Comparison of ENCODE assay signal across 15 mouse cellular contexts in the genomic region with DNA sequence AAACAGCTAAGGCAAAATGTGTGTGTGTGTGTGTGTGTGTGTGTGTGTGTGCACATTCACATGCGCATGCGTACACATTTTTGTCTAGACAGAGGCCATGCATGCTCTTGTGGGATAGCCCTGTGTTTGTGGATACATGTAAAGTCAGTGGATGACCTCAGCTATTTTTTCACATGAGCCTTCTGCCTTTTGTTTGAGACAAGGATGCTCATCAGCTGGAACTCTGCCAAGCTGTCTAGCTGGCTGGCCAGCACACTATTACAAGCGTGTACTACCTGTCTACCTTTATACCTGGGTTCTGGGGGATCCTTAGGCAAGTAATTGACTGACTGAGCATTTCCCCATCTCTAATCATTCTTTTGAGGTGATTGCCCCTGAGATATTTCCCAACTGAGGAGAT.
A peak's percentile ranks its signal among the peaks of the same experiment; 100 is the strongest.
DNase-seq lines count a peak whose midpoint lies in the region; ATAC-seq and TF ChIP-seq lines count a peak whose summit lies in the region.
"Had no signal": no experiment of that assay in that cellular context is flagged by ENCODE, and none has a peak within 500 bp of the region (broad histone marks: within the 10 kb centered on the region; RNA-seq: fewer than 3 reads in every experiment).

No protein-coding gene starts in this region.

- no peaks in the 10 kb centered on the region for H3K9me3 ChIP-seq in hindbrain, postnatal 0 days (ENCODE audit: low read length)
- H3K9me3 ChIP-seq in hindbrain, embryonic 12.5 days (replicated peaks), result no peaks in the 10 kb centered on the region
- no peaks in the 10 kb centered on the region for H3K9me3 ChIP-seq in midbrain, embryonic 11.5 days (ENCODE audit: control insufficient read depth, low read length)
- H3K9me3 ChIP-seq in midbrain, embryonic 16.5 days (replicated peaks; ENCODE audit: control insufficient read depth, low read length, poor library complexity, severe bottlenecking), result no peaks in the 10 kb centered on the region
- H3K9me3 ChIP-seq: embryonic facial prominence, embryonic 10.5 days; embryonic facial prominence, embryonic 12.5 days; forebrain, embryonic 13.5 days; forebrain, embryonic 15.5 days had no signal

- DNase-seq in cerebellum, adult 9-10 months, result peak; percentile 61
- no peak for DNase-seq in cerebellum, adult 11-12 months
- DNase-seq in hindbrain, postnatal 0 days (ENCODE audit: low spot score), result peak; percentile 29
- peak; percentile 54 for DNase-seq in midbrain, embryonic 11.5 days (ENCODE audit: low spot score, missing footprints)
- no peak for DNase-seq in heart, adult 8-10 months (ENCODE audit: low spot score)
- DNase-seq: adrenal gland, adult 2 months; adrenal gland, postnatal 10 days; adrenal gland, postnatal 25 days; forebrain, postnatal 0 days had no signal

- peaks cover 3% of the 10 kb centered on the region; the same call in 1 of the 2 replicates for H3K4me1 ChIP-seq in hindbrain, postnatal 0 days (ENCODE audit: insufficient read depth, low read length)
- H3K4me1 ChIP-seq in hindbrain, embryonic 12.5 days, result 0 out of 2 replicates have a peak, but pooled peaks cover 3% of the 10 kb centered on the region
- H3K4me1 ChIP-seq in midbrain, embryonic 11.5 days (ENCODE audit: control insufficient read depth, insufficient read depth, low read length), result no peaks in the 10 kb centered on the region; the same call in 1 of the 2 replicates
- no peaks in the 10 kb centered on the region for H3K4me1 ChIP-seq in midbrain, embryonic 16.5 days (ENCODE audit: control insufficient read depth, insufficient read depth, low read length)
- H3K4me1 ChIP-seq: forebrain, embryonic 13.5 days; forebrain, embryonic 15.5 days had no signal

- no peak overlapping the region for H3K4me3 ChIP-seq in hindbrain, postnatal 0 days (ENCODE audit: low read length)
- H3K4me3 ChIP-seq in hindbrain, embryonic 12.5 days, result no peak overlapping the region
- H3K4me3 ChIP-seq in midbrain, embryonic 11.5 days (ENCODE audit: low read depth, low read length), result no peak overlapping the region
- no peak overlapping the region for H3K4me3 ChIP-seq in midbrain, embryonic 16.5 days (ENCODE audit: low read depth, low read length)
- H3K4me3 ChIP-seq: embryonic facial prominence, embryonic 10.5 days; embryonic facial prominence, embryonic 12.5 days; forebrain, embryonic 13.5 days; forebrain, embryonic 15.5 days had no signal

- WGBS in hindbrain, postnatal 0 days, result 86% methylated on average over 3 of the region's 3 CpGs
- 97% methylated on average over 3 of the region's 3 CpGs for WGBS in hindbrain, embryonic 12.5 days
- WGBS in midbrain, embryonic 11.5 days, result 96% methylated on average over 3 of the region's 3 CpGs
- WGBS in midbrain, embryonic 16.5 days, result 90% methylated on average over 3 of the region's 3 CpGs

- TF ChIP-seq CTCF in hindbrain, postnatal 0 days (IDR thresholded peaks at IDR 0.05; ENCODE audit: low read depth), result no peak

- H3K27me3 ChIP-seq in hindbrain, postnatal 0 days (ENCODE audit: insufficient read depth, low read length), result no peaks in the 10 kb centered on the region
- no peaks in the 10 kb centered on the region for H3K27me3 ChIP-seq in hindbrain, embryonic 12.5 days
- H3K27me3 ChIP-seq in midbrain, embryonic 11.5 days (ENCODE audit: control insufficient read depth, insufficient read depth, low read length), result no peaks in the 10 kb centered on the region
- H3K27me3 ChIP-seq in midbrain, embryonic 16.5 days (ENCODE audit: control insufficient read depth, insufficient read depth, low read depth, low read length), result no peaks in the 10 kb centered on the region
- H3K27me3 ChIP-seq: embryonic facial prominence, embryonic 12.5 days; forebrain, embryonic 13.5 days; forebrain, embryonic 15.5 days had no signal

- no peaks in the 10 kb centered on the region for H3K36me3 ChIP-seq in hindbrain, postnatal 0 days (ENCODE audit: insufficient read depth, low read length)
- no peaks in the 10 kb centered on the region for H3K36me3 ChIP-seq in hindbrain, embryonic 12.5 days
- H3K36me3 ChIP-seq in midbrain, embryonic 11.5 days (ENCODE audit: control insufficient read depth, insufficient read depth, low read length), result no peaks in the 10 kb centered on the region
- H3K36me3 ChIP-seq in midbrain, embryonic 16.5 days (ENCODE audit: control insufficient read depth, insufficient read depth, low read length), result no peaks in the 10 kb centered on the region
- H3K36me3 ChIP-seq: embryonic facial prominence, embryonic 12.5 days; forebrain, embryonic 15.5 days had no signal

- H3K9ac ChIP-seq in hindbrain, postnatal 0 days (replicated peaks; ENCODE audit: low read length), result no peak overlapping the region
- no peak overlapping the region for H3K9ac ChIP-seq in hindbrain, embryonic 12.5 days
- H3K9ac ChIP-seq in midbrain, embryonic 11.5 days (ENCODE audit: low read length), result no peak overlapping the region
- no peak overlapping the region for H3K9ac ChIP-seq in midbrain, embryonic 16.5 days (ENCODE audit: low read depth, low read length)
- H3K9ac ChIP-seq: embryonic facial prominence, embryonic 12.5 days; forebrain, embryonic 13.5 days; forebrain, embryonic 15.5 days; forebrain, postnatal 0 days had no signal

- H3K27ac ChIP-seq in hindbrain, postnatal 0 days, result no peak overlapping the region
- no peak overlapping the region for H3K27ac ChIP-seq in hindbrain, embryonic 12.5 days
- no peak overlapping the region for H3K27ac ChIP-seq in midbrain, embryonic 11.5 days (ENCODE audit: low read depth, low read length)
- no peak overlapping the region for H3K27ac ChIP-seq in midbrain, embryonic 16.5 days (ENCODE audit: low read length)
- H3K27ac ChIP-seq: embryonic facial prominence, embryonic 10.5 days; embryonic facial prominence, embryonic 12.5 days; forebrain, embryonic 13.5 days; forebrain, embryonic 15.5 days had no signal

- no peak overlapping the region for H3K4me2 ChIP-seq in hindbrain, postnatal 0 days (ENCODE audit: low read depth, low read length)
- H3K4me2 ChIP-seq in hindbrain, embryonic 12.5 days (replicated peaks), result no peak overlapping the region
- H3K4me2 ChIP-seq in midbrain, embryonic 11.5 days, result no peak overlapping the region
- no peak overlapping the region for H3K4me2 ChIP-seq in midbrain, embryonic 16.5 days (ENCODE audit: low read length)
- H3K4me2 ChIP-seq: embryonic facial prominence, embryonic 12.5 days; forebrain, embryonic 13.5 days; forebrain, embryonic 15.5 days had no signal

- ATAC-seq in hindbrain, postnatal 0 days, result no peak
- ATAC-seq in hindbrain, embryonic 12.5 days (ENCODE audit: low FRiP score), result no peak
- no peak for ATAC-seq in midbrain, embryonic 11.5 days (ENCODE audit: low FRiP score)
- ATAC-seq in midbrain, embryonic 16.5 days, result no peak
- ATAC-seq: forebrain, embryonic 13.5 days; forebrain, embryonic 15.5 days; forebrain, postnatal 0 days had no signal

Comparison
In these comparisons a context has a peak if more than half of its experiments do, and no peak if none do; other contexts are left out.
1. DNase-seq: peak in cerebellum, adult 9-10 months (single experiment), hindbrain, postnatal 0 days (single experiment) and midbrain, embryonic 11.5 days (single experiment); none in cerebellum, adult 11-12 months (single experiment) and heart, adult 8-10 months (single experiment).